Mouse (Mus musculus) liver, embryonic 13.5 days (tissue): ENCODE data around the gene Olfr211. TPM values are rescaled to one million over a fixed set of nuclear protein-coding genes. Genes with fewer than 3 reads are reported as not detected.
"Not testable (repeated sequence)": the region's sequence is repeated elsewhere in the genome, so short reads cannot be mapped to it uniquely, and the experiment has no call there.

Experiments used
- ATAC-seq: fragments of 200-750 bp; cut with Nextera tagmentation; 2 replicates; pipeline ENCODE4 v1.8.0; 2017; ENCODE audit warnings: low read depth, mild to moderate bottlenecking, moderate number of reproducible peaks, moderate library complexity
- DNase-seq: peaks from one replicate; pipeline ENCODE4 v3.0.0; 2022
- H3K27ac ChIP-seq: fragments of 300-500 bp; sonication (generic); 2 replicates; pipeline ENCODE4 v1.5.1; 2015; ENCODE audit warnings: moderate library complexity, mild to moderate bottlenecking, inconsistent platforms
- H3K27me3 ChIP-seq: fragments of 300-500 bp; sonication (generic); 2 replicates; pipeline ENCODE4 v1.6.1; 2015; ENCODE audit warnings: mild to moderate bottlenecking, inconsistent platforms
- H3K36me3 ChIP-seq: fragments of 300-500 bp; sonication (generic); 2 replicates; pipeline ENCODE4 v1.6.1; 2015; ENCODE audit warnings: mild to moderate bottlenecking, inconsistent platforms
- H3K4me1 ChIP-seq: fragments of 300-500 bp; sonication (generic); replicated peaks from 2 replicates; pipeline ENCODE4 v1.6.1; 2015; ENCODE audit warnings: inconsistent platforms
- H3K4me2 ChIP-seq: fragments of 300-500 bp; sonication (generic); 2 replicates; pipeline ENCODE4 v1.6.1; 2015; ENCODE audit warnings: inconsistent platforms, mild to moderate bottlenecking, moderate library complexity
- H3K4me3 ChIP-seq: fragments of 300-500 bp; sonication (generic); replicated peaks from 2 replicates; pipeline ENCODE4 v1.5.1; 2015; ENCODE audit warnings: mild to moderate bottlenecking, inconsistent platforms
- H3K9ac ChIP-seq: fragments of 300-500 bp; sonication (generic); 2 replicates; pipeline ENCODE4 v1.6.1; 2015; ENCODE audit warnings: mild to moderate bottlenecking, inconsistent platforms
- H3K9me3 ChIP-seq: fragments of 300-500 bp; sonication (generic); replicated peaks from 2 replicates; pipeline ENCODE4 v1.6.1; 2016; ENCODE audit warnings: inconsistent platforms
- WGBS: fragments of 180-500 bp; shearing (Covaris S2); methylation state at CpG from one replicate; pipeline ENCODE4 v1.1.7; 2015; ENCODE audit not compliant: insufficient replicate concordance; 5-methylcytosine and 5-hydroxymethylcytosine counted together
- polyA plus RNA-seq: library from polyadenylated mRNA; unstranded; fragments of >200 nt; fragmentation: Nextera tagmentation; extraction: Ambion mirVana; gene quantifications from 2 replicates; pipeline ENCODE4 v1.2.1, GENCODE M21; 2015

Gene Olfr211
- polyA plus RNA-seq, 1 experiment from 2014 or later, result not detected

DNA sequence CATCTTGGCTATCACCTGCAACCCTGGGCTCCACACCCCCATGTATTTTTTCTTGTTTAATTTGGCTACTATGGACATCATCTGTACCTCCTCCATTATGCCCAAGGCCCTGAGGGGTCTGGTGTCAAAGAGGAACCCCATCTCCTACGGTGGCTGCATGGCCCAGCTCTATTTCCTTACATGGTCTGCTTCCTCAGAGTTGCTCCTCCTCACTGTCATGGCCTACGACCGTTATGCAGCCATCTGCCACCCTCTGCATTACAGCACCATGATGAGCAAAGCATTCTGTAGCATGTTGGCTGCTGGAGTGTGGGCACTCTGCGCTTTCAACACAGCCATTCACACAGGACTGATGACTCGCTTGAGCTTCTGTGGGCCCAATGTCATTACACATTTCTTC, 4.9 kb downstream of the Olfr211 start:
- Histone ChIP-seq H3K27ac (no peak overlapping the region), H3K9me3 (no peaks in the 10 kb centered on the region), H3K4me1 (no peaks in the 10 kb centered on the region), H3K9ac (no peak overlapping the region), H3K4me2 (no peak overlapping the region), H3K36me3 (no peaks in the 10 kb centered on the region), H3K27me3 (no peaks in the 10 kb centered on the region), H3K4me3 (no peak overlapping the region)
- ATAC-seq, result no peak
- no peak for DNase-seq
- 49% methylated on average over 5 of the region's 5 CpGs for WGBS

DNA sequence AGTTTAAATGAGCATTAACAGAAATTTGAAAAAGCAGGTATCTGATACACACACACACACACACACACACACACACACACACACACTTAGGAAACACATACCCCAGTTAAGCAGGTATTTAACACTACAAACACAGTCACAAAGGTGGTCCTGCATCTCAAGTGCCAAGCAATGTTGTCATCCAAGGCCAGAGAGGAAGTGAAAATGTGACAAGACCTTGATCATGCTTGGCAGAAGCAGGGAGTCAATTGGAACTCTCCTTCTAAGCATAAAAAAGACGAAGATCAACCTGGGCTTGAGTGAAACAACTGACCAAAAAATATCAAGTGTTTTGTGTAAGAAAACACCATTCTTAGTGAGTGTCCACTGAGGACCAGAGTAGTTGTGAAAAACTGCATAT, 7.1 kb downstream of the Olfr211 start:
- Histone ChIP-seq H3K27ac (no peak overlapping the region), H3K9me3 (no peaks in the 10 kb centered on the region), H3K4me2 (no peak overlapping the region), H3K36me3 (no peaks in the 10 kb centered on the region), H3K9ac (no peak overlapping the region), H3K27me3 (no peaks in the 10 kb centered on the region), H3K4me1 (no peaks in the 10 kb centered on the region), H3K4me3 (no peak overlapping the region)
- DNase-seq (no peak), ATAC-seq (no peak)
- WGBS, result 51% methylated on average over 1 of the region's 1 CpGs

DNA sequence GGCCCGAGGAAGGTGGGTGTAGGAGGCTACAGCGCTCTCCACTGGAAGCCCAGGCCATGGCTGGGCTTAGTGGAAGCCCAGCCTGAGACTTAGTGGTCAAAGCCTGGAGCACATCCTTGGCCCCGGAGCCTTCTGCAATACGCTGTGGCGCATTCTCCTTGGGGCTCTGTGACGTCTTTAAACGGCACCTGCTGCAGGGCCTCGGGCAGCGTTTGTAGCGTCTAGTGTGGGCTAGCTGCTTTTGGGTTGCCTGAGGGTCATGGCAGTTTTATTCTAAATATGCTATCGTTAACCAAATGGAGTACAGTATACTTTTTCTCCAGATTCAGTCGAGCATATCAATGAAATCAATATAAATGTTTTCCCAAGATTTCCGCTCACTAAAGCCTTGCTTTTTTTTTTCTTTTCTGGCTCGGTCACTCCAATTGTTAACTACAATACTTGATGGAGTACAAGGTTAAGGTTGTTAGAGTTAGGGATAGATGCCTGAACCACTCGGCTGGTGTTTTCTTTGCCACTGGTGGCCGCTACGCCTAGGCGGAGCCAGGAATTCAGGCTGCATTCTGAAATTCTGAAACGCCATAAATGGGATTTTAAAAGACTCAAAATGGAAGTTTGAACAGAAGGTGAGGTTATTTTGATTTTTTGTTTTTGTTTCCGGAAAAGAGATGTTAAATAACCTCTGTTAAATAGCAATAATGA, 17.6 kb downstream of the Olfr211 start, which contains the start of gene Olfr212:
Olfr212 (plus strand) TSS at position 215 of the 702 bp plus-strand sequence.
- peaks cover 13% of the 10 kb centered on the region for H3K9me3 ChIP-seq
- not testable (repeated sequence) for H3K4me3 ChIP-seq, ATAC-seq, H3K27me3 ChIP-seq, H3K36me3 ChIP-seq, H3K4me1 ChIP-seq, H3K27ac ChIP-seq, H3K4me2 ChIP-seq, DNase-seq, H3K9ac ChIP-seq
- WGBS, result 77% methylated on average over 20 of the region's 20 CpGs

DNA sequence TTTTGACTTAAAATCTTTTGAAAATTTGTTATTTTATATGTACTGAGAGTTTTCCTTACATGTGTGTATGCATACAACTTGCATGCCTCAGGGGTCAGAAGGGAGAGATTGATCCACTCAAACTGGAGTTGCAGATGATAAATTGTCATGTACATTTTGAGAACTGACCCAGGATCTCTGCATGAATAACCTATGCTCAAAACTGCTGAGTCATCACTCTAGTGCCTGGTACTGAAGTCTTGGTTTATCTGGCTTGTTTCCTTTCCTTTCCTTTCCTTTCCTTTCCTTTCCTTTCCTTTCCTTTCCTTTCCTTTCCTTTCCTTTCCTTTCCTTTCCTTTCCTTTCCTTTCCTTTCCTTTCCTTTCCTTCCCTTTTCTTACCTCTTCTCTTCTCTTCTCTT, 25.9 kb downstream of the Olfr211 start:
- no peaks in the 10 kb centered on the region for H3K36me3 ChIP-seq
- ATAC-seq, result no peak

DNA sequence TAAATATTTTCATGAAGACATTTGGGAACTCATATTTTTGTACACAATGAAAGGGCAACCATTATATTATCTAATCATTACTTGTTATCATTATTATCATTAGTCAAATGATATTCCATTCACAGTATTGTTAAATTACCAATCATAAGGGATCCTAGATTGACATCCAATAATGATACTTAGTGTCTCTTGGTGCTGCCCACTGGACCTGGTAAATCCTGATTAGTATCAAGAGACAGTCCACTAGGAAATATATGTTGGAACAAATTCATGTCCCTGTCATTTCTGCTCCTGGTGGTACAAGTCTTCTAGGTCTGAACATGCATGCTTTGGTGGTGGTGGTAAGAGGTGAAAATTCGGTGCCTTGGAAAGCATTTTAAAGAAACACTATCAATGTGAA, 49.3 kb downstream of the Olfr211 start, which contains the start of gene Olfr213:
Olfr213 (plus strand) TSS at position 301 of the 400 bp plus-strand sequence.
- Histone ChIP-seq H3K27me3 (no peaks in the 10 kb centered on the region), H3K36me3 (no peaks in the 10 kb centered on the region), H3K9ac (no peak within 1 kb of the TSS), H3K27ac (no peak within 1 kb of the TSS), H3K4me1 (no peaks in the 10 kb centered on the region), H3K9me3 (no peaks in the 10 kb centered on the region), H3K4me3 (no peak within 1 kb of the TSS), H3K4me2 (no peak within 1 kb of the TSS)
- no peak for DNase-seq
- WGBS, result 39% methylated on average over 1 of the region's 1 CpGs
- ATAC-seq, result no peak

More for the DNA sequence above, 25.9 kb downstream of the Olfr211 start:
- Histone ChIP-seq H3K4me2 (no peak overlapping the region), H3K4me3 (no peak overlapping the region), H3K9ac (no peak overlapping the region), H3K9me3 (no peaks in the 10 kb centered on the region), H3K27ac (no peak overlapping the region), H3K27me3 (no peaks in the 10 kb centered on the region), H3K4me1 (no peaks in the 10 kb centered on the region)
- no peak for DNase-seq

DNA sequence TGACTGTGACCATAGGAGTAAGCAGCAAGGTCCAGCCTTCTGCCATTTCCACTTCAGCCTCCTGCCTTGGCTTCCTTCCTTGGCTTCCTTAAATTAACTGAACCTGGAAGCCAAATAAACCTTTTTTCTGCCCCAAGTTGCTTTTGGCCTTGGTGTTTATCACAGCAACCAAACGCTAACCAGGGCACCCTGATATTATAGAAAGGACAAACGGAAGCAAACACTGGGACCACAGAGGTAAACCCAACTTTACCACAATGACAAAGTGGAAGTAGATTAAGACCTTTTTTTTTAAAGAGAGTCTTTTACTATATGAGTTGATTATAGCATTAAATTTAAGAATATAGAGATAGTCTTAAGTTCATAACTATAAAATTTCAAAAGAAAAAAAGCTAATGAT, 53.6 kb downstream of the Olfr211 start:
- 39% methylated on average over 2 of the region's 2 CpGs for WGBS
- no peak overlapping the region for H3K4me2 ChIP-seq
- ATAC-seq (no peak), DNase-seq (no peak)
- no peak overlapping the region for H3K9ac ChIP-seq
- H3K27ac ChIP-seq, result no peak overlapping the region
- no peaks in the 10 kb centered on the region for H3K9me3 ChIP-seq
- no peak overlapping the region for H3K4me3 ChIP-seq
- no peaks in the 10 kb centered on the region for H3K4me1 ChIP-seq
- no peaks in the 10 kb centered on the region for H3K27me3 ChIP-seq
- H3K36me3 ChIP-seq, result no peaks in the 10 kb centered on the region

Other genes starting within 250 kb of the Olfr211 start
- 4.9 and 5.9 TPM in 2 replicates for gene Zfand4, start 224.9 kb upstream of the Olfr211 start, polyA plus RNA-seq
- 76.9 and 92.7 TPM in 2 replicates for gene March8, start 151.1 kb upstream of the Olfr211 start, polyA plus RNA-seq
- 2.9 and 3.3 TPM in 2 replicates for gene Alox5, start 27.9 kb upstream of the Olfr211 start, polyA plus RNA-seq
- not detected in 2 replicates for gene Olfr212, start 17.4 kb downstream of the Olfr211 start, polyA plus RNA-seq
- gene Olfr213, start 49.4 kb downstream of the Olfr211 start, polyA plus RNA-seq, result not detected in 2 replicates
- 0.30 and 0.43 TPM in 2 replicates for gene Gm5580, start 62.0 kb downstream of the Olfr211 start, polyA plus RNA-seq
- gene Olfr214, start 65.1 kb downstream of the Olfr211 start, polyA plus RNA-seq, result not detected in 2 replicates
- gene Olfr215, start 95.1 kb downstream of the Olfr211 start, polyA plus RNA-seq, result not detected in 2 replicates
- gene Zfp422, start 139.9 kb downstream of the Olfr211 start, polyA plus RNA-seq, result 27.6 and 32.4 TPM in 2 replicates
- gene Depp1, start 161.5 kb downstream of the Olfr211 start, polyA plus RNA-seq, result 3.1 and 4.1 TPM in 2 replicates
- 5.6 and 5.9 TPM in 2 replicates for gene Rassf4, start 184.9 kb downstream of the Olfr211 start, polyA plus RNA-seq
- 0.01 TPM in 2 replicates for gene Tmem72, start 227.8 kb downstream of the Olfr211 start, polyA plus RNA-seq